ENCODE assay signal across 8 mouse cellular contexts in genomic region chr4:118291231-118291630, GRCm38 (mm10). TPM values are rescaled to one million over a fixed set of nuclear protein-coding genes. Genes with fewer than 3 reads are reported as not detected.
A peak's percentile ranks its signal among the peaks of the same experiment; 100 is the strongest.
DNase-seq lines count a peak whose midpoint lies in the region; ATAC-seq and TF ChIP-seq lines count a peak whose summit lies in the region.

Gene Ptprf, minus strand, starts transcription at chr4:118291405.

- peak; percentile 71 for ATAC-seq in heart, postnatal 0 days (ENCODE audit: insufficient read depth, low read depth)
- peak; percentile 37; the same call in 1 of the 2 replicates for ATAC-seq in liver, embryonic 14.5 days (ENCODE audit: insufficient read depth)
- ATAC-seq in neural tube, embryonic 14.5 days (ENCODE audit: low read depth) = peak; percentile 68

- TF ChIP-seq EP300 in heart, postnatal 0 days (IDR thresholded peaks at IDR 0.05; ENCODE audit: low read depth) = no peak
- TF ChIP-seq EP300 in liver, embryonic 14.5 days (IDR thresholded peaks at IDR 0.05; ENCODE audit: low read depth) = no peak

- TF ChIP-seq POLR2A in spleen, adult 2 months (IDR thresholded peaks at IDR 0.05; ENCODE audit: low read depth, low read length) = no peak
- 0 out of 2 replicates have a peak, but pooled peaks have one; percentile 23 for TF ChIP-seq POLR2A in embryonic fibroblast, embryonic 13.5 days (IDR thresholded peaks at IDR 0.05; ENCODE audit: low read depth, low read length)

- peak within 1 kb of the TSS; percentile 79 for H3K9ac ChIP-seq in heart, postnatal 0 days (replicated peaks; ENCODE audit: low read depth, low read length)
- no peak within 1 kb of the TSS for H3K9ac ChIP-seq in liver, embryonic 14.5 days (replicated peaks)
- peak within 1 kb of the TSS; percentile 96 for H3K9ac ChIP-seq in neural tube, embryonic 14.5 days (replicated peaks; ENCODE audit: low read depth, low read length)

- no peak for DNase-seq in spleen, adult 2 months (ENCODE audit: low read depth in 1 of 2, low spot score in 2 of 2)
- no peak for DNase-seq in spleen, adult 12 weeks (ENCODE audit: low spot score)
- DNase-seq in heart, postnatal 0 days (ENCODE audit: low spot score) = no peak
- DNase-seq in kidney, postnatal 25 days = peak; percentile 84 to 94
- no peak for DNase-seq in liver, embryonic 14.5 days (ENCODE audit: low read depth in 3 of 3, low spot score in 3 of 3)
- peak; percentile 73 to 74 for DNase-seq in urinary bladder, adult 18-20 months (ENCODE audit: low spot score in 2 of 2)

- H3K36me3 ChIP-seq in spleen, adult 2 months (ENCODE audit: control insufficient read depth, insufficient read depth, low read length) = no peaks in the 10 kb centered on the region
- no peaks in the 10 kb centered on the region for H3K36me3 ChIP-seq in heart, postnatal 0 days (replicated peaks; ENCODE audit: control insufficient read depth, insufficient read depth, low read length)
- H3K36me3 ChIP-seq in liver, embryonic 14.5 days (replicated peaks; ENCODE audit: control insufficient read depth, insufficient read depth, low read depth) = no peaks in the 10 kb centered on the region
- H3K36me3 ChIP-seq in neural tube, embryonic 14.5 days (ENCODE audit: control insufficient read depth, insufficient read depth, low read length) = no peaks in the 10 kb centered on the region; the same call in 1 of the 2 replicates

- H3K4me2 ChIP-seq in heart, postnatal 0 days (ENCODE audit: low read depth, low read length) = peak within 1 kb of the TSS; percentile 98
- H3K4me2 ChIP-seq in liver, embryonic 14.5 days (ENCODE audit: low read depth) = peak within 1 kb of the TSS; percentile 55
- H3K4me2 ChIP-seq in neural tube, embryonic 14.5 days (ENCODE audit: low read depth, low read length) = peak within 1 kb of the TSS; percentile 78

- WGBS in spleen, adult 2 months = 8% methylated on average over 37 of the region's 50 CpGs
- 5% methylated on average over 25 of the region's 50 CpGs for WGBS in heart, postnatal 0 days
- WGBS in liver, embryonic 14.5 days (ENCODE audit: insufficient replicate concordance) = 4% methylated on average over 32 of the region's 50 CpGs
- WGBS in neural tube, embryonic 14.5 days = 2% methylated on average over 20 of the region's 50 CpGs

- peaks cover 11% of the 10 kb centered on the region for H3K27me3 ChIP-seq in spleen, adult 2 months (ENCODE audit: control insufficient read depth, insufficient read depth, low read length)
- H3K27me3 ChIP-seq in heart, postnatal 0 days (ENCODE audit: control insufficient read depth, insufficient read depth, low read length) = 0 out of 2 replicates have a peak, but pooled peaks cover 4% of the 10 kb centered on the region
- H3K27me3 ChIP-seq in liver, embryonic 14.5 days (ENCODE audit: control insufficient read depth, insufficient read depth, low read length) = peaks cover 38% of the 10 kb centered on the region
- H3K27me3 ChIP-seq in neural tube, embryonic 14.5 days (ENCODE audit: control insufficient read depth, insufficient read depth, low read length) = no peaks in the 10 kb centered on the region

- peak within 1 kb of the TSS; percentile 33; the same call in 1 of the 2 replicates for H3K4me3 ChIP-seq in spleen, adult 2 months (ENCODE audit: extremely low read depth, insufficient read depth, insufficient read length)
- H3K4me3 ChIP-seq in embryonic fibroblast, embryonic 13.5 days (ENCODE audit: insufficient read depth, low read length) = peak within 1 kb of the TSS; percentile 52
- H3K4me3 ChIP-seq in heart, postnatal 0 days (ENCODE audit: low read depth, low read length) = peak within 1 kb of the TSS; percentile 77
- H3K4me3 ChIP-seq in liver, embryonic 14.5 days (ENCODE audit: insufficient read depth in 1 of 2, low read depth in 2 of 2, low read length in 2 of 2) = peak within 1 kb of the TSS; percentile 53 to 56
- H3K4me3 ChIP-seq in neural tube, embryonic 14.5 days (ENCODE audit: low read depth, low read length) = peak within 1 kb of the TSS; percentile 79

- H3K9me3 ChIP-seq in heart, postnatal 0 days (replicated peaks; ENCODE audit: control insufficient read depth, low read length) = no peaks in the 10 kb centered on the region
- H3K9me3 ChIP-seq in liver, embryonic 14.5 days (ENCODE audit: control insufficient read depth, low read length) = no peaks in the 10 kb centered on the region
- no peaks in the 10 kb centered on the region for H3K9me3 ChIP-seq in neural tube, embryonic 14.5 days (ENCODE audit: control insufficient read depth, low read length)

- H3K4me1 ChIP-seq in spleen, adult 2 months (ENCODE audit: control insufficient read depth, insufficient read depth, insufficient read length) = peaks cover 6% of the 10 kb centered on the region
- H3K4me1 ChIP-seq in embryonic fibroblast, embryonic 13.5 days (ENCODE audit: control insufficient read depth, insufficient read depth, low read length) = peaks cover 6% of the 10 kb centered on the region
- peaks cover 6% of the 10 kb centered on the region; the same call in 1 of the 2 replicates for H3K4me1 ChIP-seq in heart, postnatal 0 days (ENCODE audit: control insufficient read depth, insufficient read depth)
- no peaks in the 10 kb centered on the region; a peak in 1 of 4 replicates for H3K4me1 ChIP-seq in liver, embryonic 14.5 days (replicated peaks; ENCODE audit: control insufficient read depth in 2 of 2, insufficient read depth in 2 of 2, low read length in 1 of 2)
- peaks cover 13% of the 10 kb centered on the region for H3K4me1 ChIP-seq in neural tube, embryonic 14.5 days (ENCODE audit: control insufficient read depth, insufficient read depth, low read length)

- no peak within 1 kb of the TSS for H3K27ac ChIP-seq in spleen, adult 2 months (ENCODE audit: insufficient read depth, low read length)
- no peak within 1 kb of the TSS for H3K27ac ChIP-seq in embryonic fibroblast, embryonic 13.5 days (ENCODE audit: insufficient read depth, low read length)
- peak within 1 kb of the TSS; percentile 62 for H3K27ac ChIP-seq in heart, postnatal 0 days (ENCODE audit: low read depth)
- H3K27ac ChIP-seq in liver, embryonic 14.5 days = no peak within 1 kb of the TSS
- H3K27ac ChIP-seq in neural tube, embryonic 14.5 days (ENCODE audit: low read depth, low read length) = peak within 1 kb of the TSS; percentile 78

- TF ChIP-seq CTCF in spleen, adult 2 months (IDR thresholded peaks at IDR 0.05; ENCODE audit: extremely low read depth, insufficient read depth, insufficient read length, insufficient replicate concordance) = no peak
- no peak for TF ChIP-seq CTCF in embryonic fibroblast, embryonic 13.5 days (IDR thresholded peaks at IDR 0.05; ENCODE audit: borderline replicate concordance, insufficient read depth, low read length)
- no peak for TF ChIP-seq CTCF in heart, postnatal 0 days (IDR thresholded peaks at IDR 0.05; ENCODE audit: low read depth)
- TF ChIP-seq CTCF in liver, embryonic 14.5 days (IDR thresholded peaks at IDR 0.05; ENCODE audit: low read depth) = no peak

RNA-seq across cellular contexts. Expression of gene Ptprf, which starts in this region (rescaled TPM):
- polyA plus RNA-seq in spleen, adult 2 months (2012; rRNA removed) = 10.1 and 11.8 TPM in 2 replicates
- polyA plus RNA-seq in embryonic fibroblast, embryonic 13.5 days (2011; ENCODE audit: insufficient read length, low read depth, missing spikeins) = 38.3 and 39.9 TPM in 2 replicates
- 33.7 and 40.8 TPM in 2 replicates for total RNA-seq in heart, postnatal 0 days (2014; rRNA removed; ENCODE audit: low replicate concordance)
- polyA plus RNA-seq in heart, postnatal 0 days (2015; fragmentation: Nextera tagmentation; extraction: Ambion mirVana) = 5.2 and 5.9 TPM in 2 replicates
- polyA plus RNA-seq in liver, embryonic 14.5 days (2012; rRNA removed) = 7.4 and 8.4 TPM in 2 replicates
- polyA plus RNA-seq in liver, embryonic 14.5 days (2014; fragmentation: Nextera tagmentation; extraction: Ambion mirVana) = 5.6 and 7.3 TPM in 2 replicates
- 52.4 and 66.7 TPM in 2 replicates for polyA plus RNA-seq in neural tube, embryonic 14.5 days (2014; fragmentation: Nextera tagmentation; extraction: Ambion mirVana)

Comparison
In these comparisons a context has a peak if more than half of its experiments do, and no peak if none do; other contexts are left out.
1. DNase-seq: peak in kidney, postnatal 25 days (2 of 2) and urinary bladder, adult 18-20 months (2 of 2); none in spleen, adult 2 months (0 of 2), spleen, adult 12 weeks (single experiment), heart, postnatal 0 days (single experiment) and liver, embryonic 14.5 days (0 of 3).
2. H3K27ac ChIP-seq: peak in heart, postnatal 0 days (single experiment) and neural tube, embryonic 14.5 days (single experiment); none in spleen, adult 2 months (single experiment), embryonic fibroblast, embryonic 13.5 days (single experiment) and liver, embryonic 14.5 days (single experiment).
3. Peak in every context shown above with its lines, with median percentiles within 50 percentile points of each other: H3K4me3 ChIP-seq, ATAC-seq and H3K4me2 ChIP-seq.